Mouse (Mus musculus) liver, embryonic 14.5 days (tissue): Measurements from ENCODE around the gene Gm11634. TPM values are rescaled to one million over a fixed set of nuclear protein-coding genes. Genes with fewer than 3 reads are reported as not detected.
A peak's percentile ranks its signal among the peaks of the same experiment; 100 is the strongest.
"Not testable (repeated sequence)": the region's sequence is repeated elsewhere in the genome, so short reads cannot be mapped to it uniquely, and the experiment has no call there.

Source experiments
- ATAC-seq: fragments of 200-750 bp; cut with Nextera tagmentation; 2 replicates; pipeline ENCODE4 v1.8.0; 2017; ENCODE audit warnings: moderate number of reproducible peaks, mild to moderate bottlenecking, moderate library complexity; ENCODE audit not compliant: insufficient read depth
- DNase-seq, 3 experiments: peaks; one replicate each; pipeline ENCODE4 v3.0.0-alpha.2; 2012 to 2013; ENCODE audit warnings: low read depth in 3 of 3, low spot score in 3 of 3
- H3K27ac ChIP-seq: fragments of 300-500 bp; sonication (generic); 2 replicates; pipeline ENCODE4 v1.5.1; 2014; ENCODE audit warnings: moderate library complexity, mild to moderate bottlenecking, control low read depth, inconsistent platforms
- H3K27me3 ChIP-seq: fragments of 300-500 bp; sonication (generic); 2 replicates; pipeline ENCODE4 v1.6.1; 2014; ENCODE audit warnings: mild to moderate bottlenecking, low read length, moderate library complexity; ENCODE audit not compliant: control insufficient read depth, insufficient read depth
- H3K36me3 ChIP-seq: fragments of 300-500 bp; sonication (generic); replicated peaks from 2 replicates; pipeline ENCODE4 v1.6.1; 2014; ENCODE audit warnings: low read depth; ENCODE audit not compliant: control insufficient read depth, insufficient read depth
- H3K4me1 ChIP-seq, 2 experiments: fragments of 200-500 bp in 1 of 2; fragments of 300-500 bp in 1 of 2; sonication (generic) in 1 of 2; replicated peaks; 2 replicates each; pipeline ENCODE4 v1.6.1; 2012 to 2014; ENCODE audit warnings: antibody characterized with exemption in 1 of 2, inconsistent platforms in 1 of 2, low read length in 1 of 2; ENCODE audit not compliant: control insufficient read depth in 2 of 2, insufficient read depth in 2 of 2
- H3K4me2 ChIP-seq: fragments of 300-500 bp; sonication (generic); 2 replicates; pipeline ENCODE4 v1.6.1; 2014; ENCODE audit warnings: low read depth, mild to moderate bottlenecking, control low read depth, moderate library complexity
- H3K4me3 ChIP-seq, 2 experiments: fragments of 200-500 bp in 1 of 2; fragments of 300-500 bp in 1 of 2; sonication (generic) in 1 of 2; 2 replicates each; pipeline ENCODE4 v1.5.1; 2012 to 2014; ENCODE audit warnings: low read depth in 2 of 2, low read length in 2 of 2, mild to moderate bottlenecking in 2 of 2, control low read depth in 1 of 2, inconsistent platforms in 1 of 2, moderate library complexity in 1 of 2; ENCODE audit not compliant: insufficient read depth in 1 of 2
- H3K9ac ChIP-seq: fragments of 300-500 bp; sonication (generic); replicated peaks from 2 replicates; pipeline ENCODE4 v1.6.1; 2014; ENCODE audit warnings: mild to moderate bottlenecking, control low read depth, moderate library complexity
- H3K9me3 ChIP-seq: fragments of 300-500 bp; sonication (generic); 2 replicates; pipeline ENCODE4 v1.6.1; 2016; ENCODE audit warnings: low read length, mixed read lengths; ENCODE audit not compliant: control insufficient read depth
- CTCF ChIP-seq: IDR thresholded peaks from 2 replicates; pipeline ENCODE4 v1.5.1; 2016; ENCODE audit warnings: antibody characterized with exemption, low read depth, control low read depth
- EP300 ChIP-seq: IDR thresholded peaks from 2 replicates; pipeline ENCODE4 v1.6.1; 2016; ENCODE audit warnings: antibody characterized with exemption, low read depth
- WGBS: fragments of 180-500 bp; shearing (Covaris S2); extraction: QIAGEN DNeasy Blood & Tissue Kit; methylation state at CpG from one replicate; pipeline ENCODE4 v1.1.7; 2014; ENCODE audit not compliant: insufficient replicate concordance; 5-methylcytosine and 5-hydroxymethylcytosine counted together
- polyA plus RNA-seq, 2 experiments: library from polyadenylated mRNA; depleted of rRNA in 1 of 2; stranded (reverse) in 1 of 2; unstranded in 1 of 2; fragments of >200 nt; fragmentation: Nextera tagmentation in 1 of 2; extraction: Ambion mirVana in 1 of 2; gene quantifications; 2 replicates each; pipeline versions ENCODE4 v1.2.1 to v1.2.3; 2012 to 2014

Gm11634 gene
- polyA plus RNA-seq, 2 experiments, result not detected

DNA sequence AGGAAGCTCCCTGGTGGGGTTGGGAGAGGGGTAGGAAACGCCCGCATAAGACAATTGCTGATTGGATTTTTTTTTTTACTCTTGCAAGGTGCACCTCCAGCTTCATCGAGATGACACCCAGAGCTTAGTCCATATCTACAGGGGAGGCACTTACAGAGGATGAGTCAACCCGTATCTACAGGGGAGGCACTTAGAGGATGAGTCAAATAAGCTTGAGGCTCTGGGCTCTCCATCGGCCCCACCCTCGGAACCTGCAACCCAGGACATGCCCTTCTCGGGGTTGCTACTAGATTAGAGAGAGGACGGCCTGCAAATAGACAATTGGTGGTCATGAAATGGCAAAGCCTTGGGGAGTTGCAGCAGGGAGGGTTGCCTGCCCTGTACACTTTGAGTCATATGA is 17.0 kb upstream of the Gm11634 start:
- WGBS, result 43% methylated on average over 8 of the region's 8 CpGs
- Histone ChIP-seq H3K9me3 (no peaks in the 10 kb centered on the region), H3K4me3 (no peak overlapping the region), H3K4me2 (peak overlapping the region; percentile 23), H3K27me3 (no peaks in the 10 kb centered on the region), H3K4me1 (peaks cover 35 to 43% of the 10 kb centered on the region in 2 experiments), H3K27ac (peak overlapping the region; percentile 48), H3K9ac (no peak overlapping the region; the same call in 1 of the 2 replicates), H3K36me3 (no peaks in the 10 kb centered on the region)
- TF ChIP-seq CTCF (no peak), EP300 (no peak)
- peak; percentile 59 for ATAC-seq
- DNase-seq, result peak in 1 of 3 experiments; percentile 24

DNA sequence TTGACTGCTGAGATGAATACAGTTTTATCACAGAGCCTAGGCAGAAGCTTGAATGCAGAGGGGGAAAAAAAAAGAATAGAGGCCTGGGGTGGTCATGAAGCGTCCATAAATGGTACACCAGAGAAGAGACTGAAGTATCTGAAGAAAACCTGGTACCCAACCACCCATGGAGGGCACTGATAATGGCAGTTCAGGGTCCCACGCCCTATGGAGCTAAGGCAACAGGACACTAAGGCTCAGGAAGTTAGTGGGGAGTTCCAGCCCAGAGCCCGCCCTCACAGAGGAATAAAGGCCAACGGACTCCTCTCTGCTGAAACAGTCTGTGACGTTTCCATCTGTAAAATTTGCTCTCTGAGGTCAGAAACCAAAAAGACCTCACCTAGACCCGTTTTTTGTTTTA is 16.3 kb upstream of the Gm11634 start:
- Histone ChIP-seq H3K27ac (peak overlapping the region; percentile 48), H3K9me3 (no peaks in the 10 kb centered on the region), H3K27me3 (no peaks in the 10 kb centered on the region), H3K9ac (no peak overlapping the region; the same call in 1 of the 2 replicates), H3K4me1 (peaks cover 35 to 48% of the 10 kb centered on the region in 2 experiments), H3K36me3 (no peaks in the 10 kb centered on the region), H3K4me3 (no peak overlapping the region), H3K4me2 (peak overlapping the region; percentile 23)
- TF ChIP-seq CTCF (no peak), EP300 (peak; percentile 47)
- ATAC-seq, result peak; percentile 78
- peak in 1 of 3 experiments; percentile 47 for DNase-seq
- WGBS, result 20% methylated on average over 6 of the region's 6 CpGs

DNA sequence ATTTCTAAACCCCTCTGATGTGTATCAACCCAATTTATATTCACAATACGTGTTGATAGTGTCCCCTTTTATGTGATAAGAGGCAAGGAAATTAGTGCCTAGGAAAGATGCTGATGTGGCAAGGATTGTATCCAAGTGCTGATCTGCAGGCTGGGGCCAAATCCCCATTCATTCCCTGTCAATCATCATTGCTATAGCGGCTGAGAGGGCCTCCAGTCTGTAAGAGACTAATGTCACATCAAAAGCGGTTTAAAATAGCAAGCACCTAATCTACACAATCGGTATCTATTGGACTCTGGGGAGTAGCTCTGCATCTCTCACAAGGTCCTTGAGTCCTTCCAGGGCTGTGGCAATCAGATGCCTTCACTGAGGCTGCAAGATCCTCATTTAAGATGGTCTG is 15.1 kb upstream of the Gm11634 start:
- Histone ChIP-seq H3K27ac (no peak overlapping the region), H3K36me3 (no peaks in the 10 kb centered on the region), H3K9me3 (no peaks in the 10 kb centered on the region), H3K4me3 (no peak overlapping the region), H3K9ac (no peak overlapping the region), H3K4me2 (no peak overlapping the region), H3K4me1 (peaks cover 35 to 49% of the 10 kb centered on the region in 2 experiments), H3K27me3 (no peaks in the 10 kb centered on the region)
- ATAC-seq, result no peak
- no peak for DNase-seq
- 56% methylated on average over 4 of the region's 4 CpGs for WGBS
- TF ChIP-seq EP300, result no peak
- no peak for TF ChIP-seq CTCF

- Histone ChIP-seq H3K36me3 (no peaks in the 10 kb centered on the region), H3K9ac (no peak overlapping the region), H3K4me1 (peaks cover 35 to 49% of the 10 kb centered on the region in 2 experiments), H3K27me3 (no peaks in the 10 kb centered on the region), H3K4me3 (no peak overlapping the region), H3K4me2 (no peak overlapping the region), H3K27ac (no peak overlapping the region), H3K9me3 (no peaks in the 10 kb centered on the region)
- WGBS, result 69% methylated on average over 6 of the region's 6 CpGs
- ATAC-seq (no peak), DNase-seq (no peak)
- TF ChIP-seq EP300 (no peak), CTCF (no peak)
Observed at GRCm38 (mm10) chr11:101613596-101613995, 14.5 kb upstream of the Gm11634 start.

GRCm38 (mm10) chr11:101610445-101610844 is 11.4 kb upstream of the Gm11634 start:
- Histone ChIP-seq H3K36me3 (no peaks in the 10 kb centered on the region), H3K27ac (no peak overlapping the region), H3K9me3 (no peaks in the 10 kb centered on the region), H3K4me3 (no peak overlapping the region), H3K27me3 (no peaks in the 10 kb centered on the region), H3K4me1 (peaks cover 6 to 21% of the 10 kb centered on the region in 2 experiments), H3K4me2 (peak overlapping the region; percentile 28; the same call in 1 of the 2 replicates), H3K9ac (no peak overlapping the region)
- DNase-seq (no peak), ATAC-seq (no peak)
- no peak for TF ChIP-seq EP300
- TF ChIP-seq CTCF, result no peak
- 12% methylated on average over 11 of the region's 11 CpGs for WGBS

DNA sequence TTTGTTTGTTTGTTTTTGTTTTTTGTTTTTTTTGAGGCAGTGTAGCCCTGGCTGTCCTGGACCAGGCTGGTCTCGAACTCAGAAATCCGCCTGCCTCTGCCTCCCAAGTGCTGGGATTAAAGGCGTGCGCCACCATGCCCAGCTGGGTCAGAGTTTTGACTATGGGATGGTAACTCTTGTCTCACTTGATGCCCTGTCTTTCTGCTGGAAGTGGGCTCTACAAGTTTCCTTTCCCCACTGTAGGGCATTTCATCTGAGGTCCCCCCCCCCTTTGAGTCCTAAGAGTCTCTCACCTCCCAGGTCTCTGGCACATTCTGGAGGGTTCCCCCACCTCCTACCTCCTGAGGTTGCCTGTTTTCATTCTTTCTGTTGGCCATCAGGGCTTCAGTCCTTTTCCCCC is 8.1 kb upstream of the Gm11634 start:
- 76% methylated on average over 4 of the region's 4 CpGs for WGBS
- H3K9me3 ChIP-seq, H3K4me3 ChIP-seq, H3K4me2 ChIP-seq, ATAC-seq, H3K4me1 ChIP-seq, H3K27ac ChIP-seq, H3K9ac ChIP-seq, H3K27me3 ChIP-seq, H3K36me3 ChIP-seq, DNase-seq: not testable (repeated sequence)
